Mouse (Mus musculus): ENCODE results near the gene Ttc16.

Gene Ttc16

DNA sequence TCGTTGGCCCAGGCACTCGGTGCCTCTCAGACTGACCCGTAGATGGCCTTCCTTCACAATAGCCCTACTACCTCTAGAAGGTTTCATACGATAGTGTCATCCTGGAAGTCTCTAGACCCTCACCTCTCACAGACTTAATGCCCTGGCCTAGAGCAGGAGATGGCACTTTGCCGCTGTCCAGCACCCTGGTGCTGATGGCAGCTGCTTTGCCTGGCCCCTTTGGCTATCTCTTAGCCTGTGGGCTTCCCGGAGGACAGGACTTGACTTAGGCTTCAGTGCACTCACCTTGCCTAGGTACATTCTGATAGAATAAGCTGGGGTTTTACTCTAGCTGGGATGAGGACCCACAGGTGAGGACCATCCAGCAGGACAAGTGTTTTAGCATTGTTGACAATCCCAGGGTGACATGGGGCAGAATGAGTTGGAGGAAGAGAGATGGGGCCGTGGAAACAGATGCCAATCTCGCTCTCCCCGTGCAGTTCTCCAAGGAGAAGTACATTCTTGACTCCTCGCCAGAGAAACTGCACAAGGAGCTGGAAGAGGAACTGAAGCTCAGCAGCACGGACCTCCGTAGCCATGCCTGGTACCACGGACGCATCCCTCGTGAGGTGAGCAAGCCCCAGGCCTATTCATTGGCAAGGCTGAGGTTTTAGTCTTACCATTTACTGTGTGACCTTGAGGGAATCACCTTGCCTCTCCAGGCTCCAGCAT is 31.0 kb downstream of the Ttc16 start:
- no peak for DNase-seq (ENCODE audit: low spot score in 2 of 2)

DNA sequence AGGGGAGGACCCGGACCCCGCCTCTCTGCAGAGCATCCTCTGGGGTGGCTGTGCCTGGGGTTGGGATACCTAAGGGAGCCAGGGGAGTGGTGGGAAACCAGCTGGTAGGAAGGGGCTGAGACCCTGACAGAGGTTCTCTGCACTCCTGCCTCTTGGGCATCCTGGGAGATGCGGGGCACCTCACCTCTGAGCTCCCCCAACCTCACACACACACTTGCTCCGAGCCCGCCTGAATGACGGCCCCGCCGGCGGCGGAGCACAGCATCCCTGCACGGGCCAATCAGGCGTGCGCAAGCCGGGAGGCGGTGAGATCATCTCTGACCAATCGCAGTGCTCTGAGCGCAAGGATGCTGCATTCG is 33.3 kb downstream of the Ttc16 start:
- peak; percentile 92 to 94 for DNase-seq (ENCODE audit: low spot score in 2 of 2)

GRCm38 (mm10) chr2:32741273-32742172 is 33.9 kb downstream of the Ttc16 start:
- peak; percentile 78 to 80 for DNase-seq (ENCODE audit: low spot score in 2 of 2)

- DNase-seq (ENCODE audit: low spot score in 2 of 2): no peak
Measured at GRCm38 (mm10) chr2:32740916-32741272, 34.5 kb downstream of the Ttc16 start, which contains the start of gene 6330409D20Rik. TSS of gene 6330409D20Rik (minus strand) at chr2:32741016.

- DNase-seq (ENCODE audit: low spot score in 2 of 2): no peak
Measured at GRCm38 (mm10) chr2:32739311-32739710, 36.1 kb downstream of the Ttc16 start.

DNA sequence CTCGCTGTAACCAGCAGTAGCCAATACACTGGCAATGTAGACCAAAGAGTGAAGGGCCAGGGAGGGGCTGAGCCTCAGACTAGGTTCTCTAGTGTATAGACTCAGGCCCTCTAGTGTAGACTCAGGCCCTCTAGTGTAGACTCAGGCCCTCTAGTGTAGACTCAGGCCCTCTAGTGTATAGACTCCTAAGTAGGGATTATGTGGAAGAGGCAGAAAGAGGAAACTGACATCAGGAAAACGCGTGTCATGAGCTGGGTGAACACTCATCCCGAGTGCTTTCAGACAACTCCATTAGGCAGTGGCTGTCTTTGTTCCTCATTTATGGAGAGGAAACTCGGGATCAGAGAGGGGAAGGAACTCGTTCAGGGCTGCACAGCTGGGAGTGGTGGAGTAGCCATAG is 38.4 kb downstream of the Ttc16 start:
- DNase-seq (ENCODE audit: low spot score in 2 of 2): no peak

GRCm38 (mm10) chr2:32736306-32736829 is 39.1 kb downstream of the Ttc16 start:
- DNase-seq (ENCODE audit: low spot score in 2 of 2): no peak

GRCm38 (mm10) chr2:32734933-32735332 is 40.5 kb downstream of the Ttc16 start:
- DNase-seq (ENCODE audit: low spot score in 2 of 2): no peak

GRCm38 (mm10) chr2:32734480-32734879 is 41.0 kb downstream of the Ttc16 start:
- DNase-seq (ENCODE audit: low spot score in 2 of 2): no peak

GRCm38 (mm10) chr2:32732695-32733094 is 42.7 kb downstream of the Ttc16 start:
- no peak for DNase-seq (ENCODE audit: low spot score in 2 of 2)

DNA sequence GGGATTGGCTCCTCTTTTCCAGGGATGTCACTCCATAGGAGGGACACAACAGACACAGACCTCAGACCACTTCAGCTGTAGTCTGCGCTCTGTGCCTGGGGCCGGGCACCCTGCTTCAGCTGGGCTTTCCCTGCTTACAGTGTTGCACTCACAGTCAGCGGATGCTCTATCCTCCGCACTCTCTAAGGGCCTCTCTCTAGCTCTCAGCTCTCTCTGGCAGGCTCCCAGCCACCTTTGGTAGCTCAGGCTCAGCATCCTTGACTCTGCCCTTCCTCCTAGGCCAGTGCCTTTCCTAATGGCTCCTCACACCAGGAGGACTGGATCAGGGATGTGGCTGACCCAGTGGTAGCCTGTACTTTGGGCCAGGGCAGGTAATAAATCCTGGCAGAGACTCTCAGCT is 43.5 kb downstream of the Ttc16 start:
- DNase-seq (ENCODE audit: low spot score in 2 of 2): no peak

- DNase-seq (ENCODE audit: low spot score in 2 of 2): no peak
Measured at GRCm38 (mm10) chr2:32730854-32731253, 44.6 kb downstream of the Ttc16 start.

DNA sequence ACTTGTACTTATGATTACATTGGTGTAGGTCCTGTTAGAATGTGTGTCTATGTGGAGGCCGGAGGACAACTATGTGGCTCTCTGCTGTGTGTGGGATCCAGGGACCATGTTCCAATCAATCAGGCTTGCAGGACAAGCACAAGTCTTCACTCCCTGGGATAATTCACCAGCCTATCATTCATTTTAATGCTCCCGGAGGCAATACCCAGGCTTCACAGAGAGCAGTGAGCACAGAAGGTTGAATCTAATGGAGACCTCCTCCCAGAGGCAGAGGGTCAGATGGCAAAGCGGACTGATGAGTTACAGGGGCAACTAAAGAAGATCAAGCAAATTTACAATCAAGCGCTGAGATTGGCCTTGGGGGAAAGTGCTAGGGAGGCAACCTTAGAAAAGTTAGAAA is 45.9 kb downstream of the Ttc16 start:
- DNase-seq (ENCODE audit: low spot score in 2 of 2): no peak

GRCm38 (mm10) chr2:32728463-32728862 is 47.0 kb downstream of the Ttc16 start:
- DNase-seq (ENCODE audit: low spot score in 2 of 2): peak in 1 of 2 experiments; percentile 24

- DNase-seq (ENCODE audit: low spot score in 2 of 2): peak; percentile 90 to 94
Measured at GRCm38 (mm10) chr2:32727435-32727834, 48.0 kb downstream of the Ttc16 start.

GRCm38 (mm10) chr2:32724832-32725790 is 50.3 kb downstream of the Ttc16 start:
- DNase-seq (ENCODE audit: low spot score in 2 of 2): no peak

DNA sequence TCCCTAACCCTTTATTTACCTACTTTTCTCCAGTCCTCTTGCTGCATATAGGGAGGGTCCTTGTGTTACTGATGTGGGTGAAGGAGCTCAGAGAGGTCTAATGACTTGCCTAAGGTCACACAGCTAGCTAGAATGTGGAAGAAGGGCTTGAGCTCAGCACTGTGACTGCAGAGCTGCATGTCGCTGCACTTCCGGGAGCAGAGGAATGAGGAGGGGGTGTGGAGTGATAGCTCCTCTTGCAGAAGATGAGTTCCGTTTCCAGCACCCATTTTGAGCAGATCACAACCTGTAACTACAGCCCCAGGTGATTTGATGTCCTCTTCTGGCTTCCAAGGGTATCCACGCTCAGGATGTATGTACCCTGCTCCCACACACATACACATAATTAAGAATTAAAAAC is 51.3 kb downstream of the Ttc16 start:
- no peak for DNase-seq (ENCODE audit: low spot score in 2 of 2)

- DNase-seq (ENCODE audit: low spot score in 2 of 2): no peak
Measured at GRCm38 (mm10) chr2:32722581-32722980, 52.9 kb downstream of the Ttc16 start.

- no peak for DNase-seq (ENCODE audit: low spot score in 2 of 2)
Measured at GRCm38 (mm10) chr2:32722046-32722445, 53.4 kb downstream of the Ttc16 start.

DNA sequence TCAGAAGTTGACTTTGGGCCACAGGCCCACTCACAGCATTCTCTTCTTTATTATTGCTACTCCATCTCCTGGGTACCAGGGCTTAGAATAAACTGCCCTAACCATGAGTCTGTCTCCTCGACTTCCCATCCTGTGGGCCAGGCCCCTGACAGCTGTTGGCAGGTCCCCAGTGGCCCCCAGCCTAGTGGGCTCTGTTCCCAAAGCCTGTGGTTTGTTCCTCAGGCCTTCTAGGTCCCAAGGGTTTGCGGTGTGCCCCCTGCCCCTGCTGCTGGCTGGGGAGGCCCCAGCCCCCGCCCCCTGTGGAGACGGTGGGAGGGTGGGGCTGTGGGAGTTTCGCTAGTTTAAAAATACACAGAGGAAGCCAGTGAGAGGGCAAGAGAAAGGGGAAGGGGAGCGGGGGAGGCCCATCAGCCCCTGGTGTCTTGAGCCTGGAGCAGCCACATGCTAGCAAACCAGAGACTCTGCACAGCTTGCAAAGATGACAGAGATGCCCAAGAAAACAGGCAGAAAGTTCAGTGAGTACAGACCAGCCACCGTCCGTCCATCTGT is 54.7 kb downstream of the Ttc16 start, which contains the start of gene Sh2d3c:
Sh2d3c (plus strand) TSS at position 375 of the 549 bp plus-strand sequence.
- DNase-seq (ENCODE audit: low spot score in 2 of 2): peak in 1 of 2 experiments; percentile 58

DNA sequence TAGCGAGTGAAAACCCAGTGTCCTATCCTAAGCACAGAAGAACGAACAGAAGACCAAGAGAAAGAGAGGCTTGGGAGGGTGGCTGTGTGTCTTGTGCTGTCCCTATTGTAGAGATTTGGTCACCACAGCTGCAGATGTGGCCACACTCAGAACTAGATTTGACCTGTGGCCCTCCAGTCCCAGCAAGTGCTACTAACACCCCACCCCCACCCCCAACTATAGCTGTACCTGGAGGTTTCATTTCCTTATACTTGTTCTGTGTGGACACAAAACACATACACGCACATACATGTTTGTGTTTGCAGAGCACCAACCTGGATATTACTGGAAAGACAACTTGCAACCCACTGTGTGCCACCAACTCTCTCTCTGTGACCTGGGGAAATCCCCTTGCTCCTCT is 55.4 kb downstream of the Ttc16 start:
- DNase-seq (ENCODE audit: low spot score in 2 of 2): no peak
